Mouse (Mus musculus) midbrain, embryonic 13.5 days (tissue): ENCODE measurements at regions not wholly inside any gene's neighbourhood (a gene's known extent, or its start where the extent isn't known, plus 50 kb on each side); places are given as distances from the start of the nearest gene placed in this dataset.
"Not testable (repeated sequence)": the region's sequence is repeated elsewhere in the genome, so short reads cannot be mapped to it uniquely, and the experiment has no call there.

ENCODE experiments used
- ATAC-seq: fragments of 200-750 bp; cut with Nextera tagmentation; 2 replicates; pipeline ENCODE4 v1.8.0; 2017; ENCODE audit warnings: mild to moderate bottlenecking, moderate TSS enrichment, moderate library complexity
- H3K27ac ChIP-seq: fragments of 300-500 bp; sonication (generic); 2 replicates; pipeline ENCODE4 v1.5.1; 2015; ENCODE audit warnings: inconsistent platforms, mild to moderate bottlenecking, moderate library complexity
- H3K27me3 ChIP-seq: fragments of 300-500 bp; sonication (generic); 2 replicates; pipeline ENCODE4 v1.6.1; 2015; ENCODE audit warnings: mild to moderate bottlenecking, inconsistent platforms
- H3K36me3 ChIP-seq: fragments of 300-500 bp; sonication (generic); 2 replicates; pipeline ENCODE4 v1.6.1; 2015; ENCODE audit warnings: mild to moderate bottlenecking, inconsistent platforms
- H3K4me1 ChIP-seq: fragments of 300-500 bp; sonication (generic); replicated peaks from 2 replicates; pipeline ENCODE4 v1.6.1; 2015; ENCODE audit warnings: inconsistent platforms
- H3K4me2 ChIP-seq: fragments of 300-500 bp; sonication (generic); replicated peaks from 2 replicates; pipeline ENCODE4 v1.6.1; 2015; ENCODE audit warnings: moderate library complexity, mild to moderate bottlenecking, inconsistent platforms
- H3K4me3 ChIP-seq: fragments of 300-500 bp; sonication (generic); replicated peaks from 2 replicates; pipeline ENCODE4 v1.5.1; 2015; ENCODE audit warnings: mild to moderate bottlenecking, inconsistent platforms
- H3K9ac ChIP-seq: fragments of 300-500 bp; sonication (generic); replicated peaks from 2 replicates; pipeline ENCODE4 v1.6.1; 2015; ENCODE audit warnings: mild to moderate bottlenecking, inconsistent platforms
- H3K9me3 ChIP-seq: fragments of 300-500 bp; sonication (generic); 2 replicates; pipeline ENCODE4 v1.6.1; 2016; ENCODE audit warnings: mild to moderate bottlenecking, inconsistent platforms
- WGBS: fragments of 180-500 bp; shearing (Covaris S2); methylation state at CpG from one replicate; pipeline ENCODE4 v1.1.7; 2015; 5-methylcytosine and 5-hydroxymethylcytosine counted together

GRCm38 (mm10) chr10:14966771-14967170 is 248.8 kb upstream of the Gje1 start:
- H3K4me3 ChIP-seq, H3K36me3 ChIP-seq, ATAC-seq, H3K9ac ChIP-seq, H3K4me1 ChIP-seq, H3K4me2 ChIP-seq, H3K27me3 ChIP-seq, H3K9me3 ChIP-seq, H3K27ac ChIP-seq: not testable (repeated sequence)
- 88% methylated on average over 3 of the region's 3 CpGs for WGBS

GRCm38 (mm10) chr10:14952899-14953478 is 235.0 kb upstream of the Gje1 start:
- no peaks in the 10 kb centered on the region for H3K9me3 ChIP-seq
- peak; percentile 69 for ATAC-seq
- WGBS: 49% methylated on average over 1 of the region's 1 CpGs
- H3K36me3 ChIP-seq: no peaks in the 10 kb centered on the region
- no peak overlapping the region for H3K9ac ChIP-seq
- H3K4me1 ChIP-seq: no peaks in the 10 kb centered on the region
- no peak overlapping the region for H3K4me3 ChIP-seq
- no peak overlapping the region for H3K27ac ChIP-seq
- H3K4me2 ChIP-seq: no peak overlapping the region
- no peaks in the 10 kb centered on the region for H3K27me3 ChIP-seq

GRCm38 (mm10) chr10:14941875-14942274 is 223.9 kb upstream of the Gje1 start:
- Histone ChIP-seq H3K4me1 (no peaks in the 10 kb centered on the region), H3K9me3 (no peaks in the 10 kb centered on the region), H3K4me2 (no peak overlapping the region), H3K27ac (no peak overlapping the region), H3K9ac (no peak overlapping the region), H3K27me3 (no peaks in the 10 kb centered on the region), H3K36me3 (no peaks in the 10 kb centered on the region), H3K4me3 (no peak overlapping the region)
- ATAC-seq: no peak
- 86% methylated on average over 2 of the region's 2 CpGs for WGBS
